Mouse (Mus musculus) hindbrain, embryonic 13.5 days (tissue): ENCODE results near the gene Rabepk. TPM values are rescaled to one million over a fixed set of nuclear protein-coding genes. Genes with fewer than 3 reads are reported as not detected.
"Not testable (repeated sequence)": the region's sequence is repeated elsewhere in the genome, so short reads cannot be mapped to it uniquely, and the experiment has no call there.

Experiments
- ATAC-seq: fragments of 200-750 bp; cut with Nextera tagmentation; 2 replicates; pipeline ENCODE4 v1.8.0; 2017; ENCODE audit warnings: moderate TSS enrichment; ENCODE audit not compliant: low FRiP score
- H3K27ac ChIP-seq: fragments of 300-500 bp; sonication (generic); 2 replicates; pipeline ENCODE4 v1.5.1; 2015; ENCODE audit warnings: inconsistent platforms, mild to moderate bottlenecking, moderate library complexity
- H3K27me3 ChIP-seq: fragments of 300-500 bp; sonication (generic); 2 replicates; pipeline ENCODE4 v1.6.1; 2015; ENCODE audit warnings: mild to moderate bottlenecking, inconsistent platforms
- H3K36me3 ChIP-seq: fragments of 300-500 bp; sonication (generic); 2 replicates; pipeline ENCODE4 v1.6.1; 2015; ENCODE audit warnings: mild to moderate bottlenecking, inconsistent platforms
- H3K4me1 ChIP-seq: fragments of 300-500 bp; sonication (generic); replicated peaks from 2 replicates; pipeline ENCODE4 v1.6.1; 2015; ENCODE audit warnings: inconsistent platforms
- H3K4me2 ChIP-seq: fragments of 300-500 bp; sonication (generic); 2 replicates; pipeline ENCODE4 v1.6.1; 2015; ENCODE audit warnings: inconsistent platforms, mild to moderate bottlenecking, moderate library complexity
- H3K4me3 ChIP-seq: fragments of 300-500 bp; sonication (generic); 2 replicates; pipeline ENCODE4 v1.5.1; 2015; ENCODE audit warnings: mild to moderate bottlenecking, inconsistent platforms
- H3K9ac ChIP-seq: fragments of 300-500 bp; sonication (generic); 2 replicates; pipeline ENCODE4 v1.6.1; 2015; ENCODE audit warnings: mild to moderate bottlenecking, inconsistent platforms
- H3K9me3 ChIP-seq: fragments of 300-500 bp; sonication (generic); 2 replicates; pipeline ENCODE4 v1.6.1; 2016; ENCODE audit warnings: inconsistent platforms
- WGBS: fragments of 180-500 bp; shearing (Covaris S2); methylation state at CpG from one replicate; pipeline ENCODE4 v1.1.7; 2015; 5-methylcytosine and 5-hydroxymethylcytosine counted together
- polyA plus RNA-seq: library from polyadenylated mRNA; unstranded; fragments of >200 nt; fragmentation: Nextera tagmentation; extraction: Ambion mirVana; gene quantifications from 2 replicates; pipeline ENCODE4 v1.2.1, GENCODE M21; 2015

Gene Rabepk
- polyA plus RNA-seq, 1 experiment from 2014 or later, result 28.2 TPM

DNA sequence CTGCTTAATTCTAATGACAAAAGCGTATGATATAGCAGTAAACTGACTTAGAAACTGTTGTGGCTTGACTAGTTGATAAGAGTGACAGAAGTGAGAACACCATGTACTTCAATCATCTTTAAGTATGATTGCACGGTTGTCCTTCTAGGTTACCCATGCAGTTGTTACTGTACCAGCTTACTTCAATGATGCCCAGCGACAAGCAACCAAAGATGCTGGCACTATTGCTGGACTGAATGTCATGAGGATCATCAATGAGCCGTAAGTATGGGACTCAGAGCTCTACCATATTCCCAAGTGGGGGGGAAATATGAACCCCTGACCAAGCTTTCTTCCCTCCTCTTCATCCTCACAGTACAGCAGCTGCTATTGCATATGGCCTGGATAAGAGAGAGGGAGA, 26.0 kb downstream of the Rabepk start:
- Histone ChIP-seq H3K9me3 (no peaks in the 10 kb centered on the region), H3K4me3 (peak overlapping the region; percentile 96), H3K27ac (no peak overlapping the region), H3K36me3 (peaks cover 53% of the 10 kb centered on the region), H3K4me2 (peak overlapping the region; percentile 76), H3K4me1 (peaks cover 67% of the 10 kb centered on the region), H3K9ac (peak overlapping the region; percentile 96; the same call in 1 of the 2 replicates), H3K27me3 (no peaks in the 10 kb centered on the region)
- no peak for ATAC-seq
- 89% methylated on average over 4 of the region's 4 CpGs for WGBS

DNA sequence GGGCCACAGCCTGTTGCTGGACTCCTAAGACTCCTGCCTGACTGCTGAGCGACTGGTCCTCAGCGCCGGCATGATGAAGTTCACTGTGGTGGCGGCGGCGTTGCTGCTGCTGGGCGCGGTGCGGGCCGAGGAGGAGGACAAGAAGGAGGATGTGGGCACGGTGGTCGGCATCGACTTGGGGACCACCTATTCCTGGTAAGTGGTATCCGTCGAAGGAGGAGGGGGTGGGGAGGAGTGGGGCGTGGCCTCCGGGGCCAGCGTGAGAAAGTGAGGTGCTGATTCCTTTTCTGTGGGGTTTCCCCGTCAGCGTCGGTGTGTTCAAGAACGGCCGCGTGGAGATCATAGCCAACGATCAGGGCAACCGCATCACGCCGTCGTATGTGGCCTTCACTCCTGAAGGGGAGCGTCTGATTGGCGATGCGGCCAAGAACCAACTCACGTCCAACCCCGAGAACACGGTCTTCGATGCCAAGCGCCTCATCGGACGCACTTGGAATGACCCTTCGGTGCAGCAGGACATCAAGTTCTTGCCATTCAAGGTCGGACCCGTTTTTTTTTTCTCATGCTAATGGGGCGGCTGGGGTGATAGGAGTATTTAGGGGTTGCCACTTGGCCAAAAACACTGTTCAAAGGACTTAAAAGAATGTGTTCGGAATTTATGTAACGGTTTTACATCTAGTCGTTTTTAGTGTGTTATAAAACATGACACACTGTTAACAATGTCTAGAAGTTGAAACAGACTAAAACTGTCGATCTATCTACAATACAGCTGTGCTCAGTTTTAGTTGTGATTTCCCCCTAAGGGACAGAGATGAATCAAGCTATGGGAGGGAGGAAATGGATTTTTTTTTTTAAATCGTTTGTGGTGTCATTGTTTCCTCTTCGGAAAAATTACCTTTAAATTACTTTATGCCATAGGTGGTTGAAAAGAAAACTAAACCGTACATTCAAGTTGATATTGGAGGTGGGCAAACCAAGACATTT, 27.2 kb downstream of the Rabepk start:
- H3K4me2 ChIP-seq, result peak overlapping the region; percentile 76
- H3K4me3 ChIP-seq, result peak overlapping the region; percentile 96
- ATAC-seq, result no peak; the same call in 1 of the 2 replicates
- peak overlapping the region; percentile 96 for H3K9ac ChIP-seq
- no peaks in the 10 kb centered on the region for H3K9me3 ChIP-seq
- H3K4me1 ChIP-seq, result peaks cover 58% of the 10 kb centered on the region
- H3K27me3 ChIP-seq, result no peaks in the 10 kb centered on the region
- 4% methylated on average over 50 of the region's 50 CpGs for WGBS
- peaks cover 42% of the 10 kb centered on the region for H3K36me3 ChIP-seq
- peak overlapping the region; percentile 94 for H3K27ac ChIP-seq

DNA sequence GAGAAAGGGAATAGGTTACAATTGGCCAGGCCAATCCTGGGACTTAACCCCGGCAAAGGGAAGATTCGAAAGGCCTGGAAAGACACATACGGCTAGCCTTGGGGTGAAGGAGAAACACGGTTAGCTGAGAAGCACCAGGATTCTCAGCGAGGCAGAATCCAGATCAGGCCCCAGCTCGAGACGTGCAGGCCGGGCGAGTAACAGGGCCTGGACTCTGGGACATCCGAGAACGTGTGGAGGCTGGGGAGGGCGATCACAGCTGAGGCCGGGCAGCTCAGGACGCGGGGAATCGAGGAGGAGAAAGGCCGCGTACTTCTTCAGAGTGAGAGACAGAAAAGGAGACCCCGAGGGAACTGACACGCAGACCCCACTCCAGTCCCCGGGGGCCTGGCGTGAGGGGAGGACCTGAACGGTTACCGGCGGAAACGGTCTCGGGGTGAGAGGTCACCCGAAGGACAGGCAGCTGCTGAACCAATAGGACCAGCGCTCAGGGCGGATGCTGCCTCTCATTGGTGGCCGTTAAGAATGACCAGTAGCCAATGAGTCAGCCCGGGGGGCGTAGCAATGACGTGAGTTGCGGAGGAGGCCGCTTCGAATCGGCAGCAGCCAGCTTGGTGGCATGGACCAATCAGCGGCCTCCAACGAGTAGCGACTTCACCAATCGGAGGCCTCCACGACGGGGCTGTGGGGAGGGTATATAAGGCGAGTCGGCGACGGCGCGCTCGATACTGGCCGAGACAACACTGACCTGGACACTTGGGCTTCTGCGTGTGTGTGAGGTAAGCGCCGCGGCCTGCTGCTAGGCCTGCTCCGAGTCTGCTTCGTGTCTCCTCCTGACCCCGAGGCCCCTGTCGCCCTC, 28.1 kb downstream of the Rabepk start, which contains the start of gene Hspa5:
TSS of gene Hspa5 (plus strand) at position 603 of the 859 bp plus-strand sequence.
- under 1% methylated on average over 60 of the region's 60 CpGs for WGBS
- peak; percentile 99 for ATAC-seq
- peak within 1 kb of the TSS; percentile 97 for H3K27ac ChIP-seq
- H3K9ac ChIP-seq, result peak within 1 kb of the TSS; percentile 96
- peaks cover 32% of the 10 kb centered on the region for H3K36me3 ChIP-seq
- H3K4me1 ChIP-seq, result peaks cover 48% of the 10 kb centered on the region
- peak within 1 kb of the TSS; percentile 96 for H3K4me3 ChIP-seq
- H3K27me3 ChIP-seq, result no peaks in the 10 kb centered on the region
- peak within 1 kb of the TSS; percentile 76 for H3K4me2 ChIP-seq
- H3K9me3 ChIP-seq, result no peaks in the 10 kb centered on the region

DNA sequence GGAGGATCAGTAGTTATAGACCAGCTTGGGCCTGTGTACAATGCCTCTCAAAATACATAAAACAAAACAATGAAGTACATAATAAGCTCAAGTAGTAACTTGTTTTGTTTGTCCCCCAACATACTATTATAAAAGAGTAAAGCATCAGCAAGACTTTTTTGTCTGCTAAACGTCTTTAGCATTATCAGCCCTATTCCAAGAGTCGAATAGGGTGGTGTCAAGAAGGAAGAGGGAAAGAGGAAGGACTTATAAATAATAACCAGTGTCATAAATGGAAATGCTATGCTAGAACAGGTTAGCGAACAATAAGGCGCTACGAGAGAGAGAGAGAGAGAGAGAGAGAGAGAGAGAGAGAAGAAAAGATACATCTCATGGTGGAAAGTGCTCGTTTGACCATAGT, 28.8 kb downstream of the Rabepk start:
- H3K27me3 ChIP-seq, result no peaks in the 10 kb centered on the region
- WGBS, result 5% methylated on average over 6 of the region's 6 CpGs
- H3K27ac ChIP-seq, result peak overlapping the region; percentile 97
- H3K9ac ChIP-seq, result peak overlapping the region; percentile 95
- H3K4me1 ChIP-seq, result peaks cover 42% of the 10 kb centered on the region
- no peak for ATAC-seq
- H3K36me3 ChIP-seq, result peaks cover 26% of the 10 kb centered on the region
- H3K4me2 ChIP-seq, result peak overlapping the region; percentile 71
- H3K9me3 ChIP-seq, result no peaks in the 10 kb centered on the region
- peak overlapping the region; percentile 96 for H3K4me3 ChIP-seq

DNA sequence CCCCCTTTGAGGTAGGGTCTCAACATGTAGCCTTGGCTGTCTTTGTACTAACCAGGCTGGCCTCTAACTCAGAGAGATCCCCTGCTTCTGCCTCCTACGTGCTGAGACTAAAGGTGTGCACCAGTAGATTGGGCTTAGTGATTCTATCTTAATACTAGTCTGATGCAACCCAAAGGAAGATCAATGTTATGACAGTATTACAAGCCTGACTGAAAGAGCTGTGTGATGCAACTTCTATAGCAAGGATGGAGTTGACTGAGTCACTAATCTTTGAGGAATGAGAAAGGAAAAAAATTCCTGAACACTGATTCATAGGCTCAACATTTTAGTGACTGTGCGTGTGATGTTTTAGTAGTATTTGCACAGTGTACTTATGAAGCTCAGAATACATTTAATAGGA, 29.7 kb downstream of the Rabepk start:
- Histone ChIP-seq H3K4me2 (peak overlapping the region; percentile 71), H3K27me3 (no peaks in the 10 kb centered on the region), H3K9me3 (no peaks in the 10 kb centered on the region), H3K4me1 (peaks cover 33% of the 10 kb centered on the region), H3K36me3 (peaks cover 18% of the 10 kb centered on the region), H3K4me3 (no peak overlapping the region), H3K9ac (no peak overlapping the region), H3K27ac (peak overlapping the region; percentile 6; the same call in 1 of the 2 replicates)
- WGBS, result 92% methylated on average over 2 of the region's 2 CpGs
- ATAC-seq, result no peak

DNA sequence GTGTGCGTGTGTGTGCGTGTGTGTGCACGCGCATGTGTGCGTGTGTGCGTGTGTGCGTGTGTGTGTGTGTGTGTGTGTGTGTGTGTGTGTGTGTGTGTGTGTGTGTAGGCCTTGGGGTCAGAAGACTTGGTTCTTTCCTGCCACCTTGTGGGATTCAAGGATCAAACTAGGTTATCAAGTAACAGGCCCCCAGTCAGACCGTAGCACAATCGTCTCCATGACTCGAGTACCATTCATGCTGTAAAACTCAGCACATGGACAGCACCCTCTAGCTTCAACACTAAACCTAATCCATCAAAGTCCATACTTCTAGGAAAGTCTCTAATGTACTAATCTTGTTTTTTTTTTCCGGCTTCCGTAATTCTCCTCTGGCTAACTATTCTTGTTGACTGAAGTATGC, 34.9 kb downstream of the Rabepk start:
- no peak overlapping the region for H3K9ac ChIP-seq
- WGBS, result 82% methylated on average over 11 of the region's 12 CpGs
- H3K36me3 ChIP-seq, result no peaks in the 10 kb centered on the region

DNA sequence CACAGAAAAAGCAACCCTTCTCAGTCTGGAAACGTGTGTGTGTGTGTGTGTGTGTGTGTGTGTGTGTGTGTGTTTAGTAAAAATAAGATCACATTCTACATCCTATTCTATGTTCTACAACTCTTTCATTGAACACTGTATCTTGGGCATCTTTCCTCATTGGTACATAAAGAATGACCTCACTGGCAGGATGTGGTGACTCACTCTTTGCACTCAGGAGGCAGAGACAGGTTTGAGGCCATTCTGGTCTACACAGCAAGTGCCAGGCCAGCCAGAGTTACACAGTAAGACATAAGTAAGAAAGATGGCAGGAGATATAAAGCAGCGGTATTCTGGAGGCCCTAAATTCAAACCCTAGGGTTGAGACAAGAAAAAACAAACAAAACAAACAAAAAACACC, 36.8 kb downstream of the Rabepk start:
- no peaks in the 10 kb centered on the region for H3K4me1 ChIP-seq
- H3K4me3 ChIP-seq, result no peak overlapping the region
- no peak overlapping the region for H3K27ac ChIP-seq
- WGBS, result 66% methylated on average over 2 of the region's 2 CpGs
- H3K36me3 ChIP-seq, result no peaks in the 10 kb centered on the region
- no peak for ATAC-seq
- no peak overlapping the region for H3K4me2 ChIP-seq
- no peaks in the 10 kb centered on the region for H3K27me3 ChIP-seq
- H3K9ac ChIP-seq, result no peak overlapping the region
- no peaks in the 10 kb centered on the region for H3K9me3 ChIP-seq

More for the DNA sequence above, 34.9 kb downstream of the Rabepk start:
- ATAC-seq, result no peak
- no peak overlapping the region for H3K27ac ChIP-seq
- H3K4me3 ChIP-seq, result no peak overlapping the region
- H3K27me3 ChIP-seq, result no peaks in the 10 kb centered on the region
- H3K4me1 ChIP-seq, result no peaks in the 10 kb centered on the region
- no peak overlapping the region for H3K4me2 ChIP-seq
- H3K9me3 ChIP-seq, result no peaks in the 10 kb centered on the region

DNA sequence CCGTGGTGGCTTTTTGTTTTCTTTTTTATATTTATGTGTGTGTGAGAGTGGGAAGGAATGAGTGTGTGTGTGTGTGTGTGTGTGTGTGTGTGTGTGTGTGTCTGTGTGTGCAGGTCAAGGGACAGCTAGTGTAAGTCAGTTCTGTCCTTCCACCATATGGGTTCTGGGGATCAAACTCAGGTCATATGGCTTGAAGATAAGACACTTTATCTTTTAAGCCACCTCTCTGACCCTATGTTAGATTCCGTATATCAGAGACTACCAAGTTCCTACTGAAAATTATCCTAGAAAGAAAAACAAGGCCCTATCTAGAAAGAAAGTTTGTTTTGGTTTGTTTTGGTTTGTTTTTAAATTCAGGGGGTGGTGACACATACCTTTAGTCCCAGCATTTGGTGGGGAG, 37.5 kb downstream of the Rabepk start:
- WGBS, result 91% methylated on average over 2 of the region's 2 CpGs

DNA sequence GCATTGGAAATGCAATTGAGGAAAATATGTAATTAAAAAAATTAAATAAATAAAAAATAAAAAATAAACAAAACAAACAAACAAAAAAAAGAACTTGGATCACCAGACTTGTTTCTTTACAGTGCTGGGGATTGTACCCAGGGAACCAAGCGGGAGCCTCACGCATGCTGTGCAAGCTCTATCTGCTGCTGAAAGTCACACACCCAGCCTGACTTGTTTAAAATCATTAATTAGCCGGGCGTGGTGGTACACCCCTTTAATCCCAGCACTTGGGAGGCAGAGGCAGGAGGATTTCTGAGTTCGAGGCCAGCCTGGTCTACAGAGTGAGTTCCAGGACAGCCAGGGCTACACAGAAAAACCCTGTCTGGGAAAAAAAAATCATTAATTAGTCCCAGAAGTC, 38.4 kb downstream of the Rabepk start:
- H3K9me3 ChIP-seq, ATAC-seq: not testable (repeated sequence)

More for the DNA sequence above, 37.5 kb downstream of the Rabepk start:
- no peaks in the 10 kb centered on the region for H3K36me3 ChIP-seq
- no peaks in the 10 kb centered on the region for H3K9me3 ChIP-seq
- no peak overlapping the region for H3K4me3 ChIP-seq
- no peaks in the 10 kb centered on the region for H3K27me3 ChIP-seq
- H3K27ac ChIP-seq, result no peak overlapping the region
- ATAC-seq, result no peak
- no peak overlapping the region for H3K9ac ChIP-seq
- H3K4me2 ChIP-seq, result no peak overlapping the region
- no peaks in the 10 kb centered on the region for H3K4me1 ChIP-seq

DNA sequence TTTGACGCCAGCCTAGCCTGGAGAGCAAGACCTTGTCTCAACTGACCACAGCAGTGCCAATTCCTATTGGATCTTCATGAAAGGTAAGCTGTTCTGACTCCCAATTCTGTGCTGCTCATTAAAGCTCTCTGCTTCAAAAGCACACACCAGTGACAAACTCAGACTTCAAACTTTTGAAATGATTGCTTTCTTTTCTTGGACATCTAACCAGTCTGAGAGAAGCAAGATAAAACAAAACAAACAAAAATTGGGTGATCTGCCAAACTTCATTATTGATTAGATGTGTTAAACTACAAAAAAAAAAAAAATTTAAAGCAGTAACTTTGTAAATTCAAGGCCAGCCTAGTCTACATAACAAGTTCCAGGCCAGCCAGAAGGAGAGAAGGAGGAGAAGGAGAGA, 42.4 kb downstream of the Rabepk start:
- 64% methylated on average over 1 of the region's 1 CpGs for WGBS
- ATAC-seq, result no peak

More for the DNA sequence above, 38.4 kb downstream of the Rabepk start:
- H3K36me3 ChIP-seq, H3K9ac ChIP-seq, H3K27me3 ChIP-seq, H3K27ac ChIP-seq, H3K4me3 ChIP-seq, H3K4me1 ChIP-seq, H3K4me2 ChIP-seq: not testable (repeated sequence)
- 93% methylated on average over 5 of the region's 5 CpGs for WGBS

DNA sequence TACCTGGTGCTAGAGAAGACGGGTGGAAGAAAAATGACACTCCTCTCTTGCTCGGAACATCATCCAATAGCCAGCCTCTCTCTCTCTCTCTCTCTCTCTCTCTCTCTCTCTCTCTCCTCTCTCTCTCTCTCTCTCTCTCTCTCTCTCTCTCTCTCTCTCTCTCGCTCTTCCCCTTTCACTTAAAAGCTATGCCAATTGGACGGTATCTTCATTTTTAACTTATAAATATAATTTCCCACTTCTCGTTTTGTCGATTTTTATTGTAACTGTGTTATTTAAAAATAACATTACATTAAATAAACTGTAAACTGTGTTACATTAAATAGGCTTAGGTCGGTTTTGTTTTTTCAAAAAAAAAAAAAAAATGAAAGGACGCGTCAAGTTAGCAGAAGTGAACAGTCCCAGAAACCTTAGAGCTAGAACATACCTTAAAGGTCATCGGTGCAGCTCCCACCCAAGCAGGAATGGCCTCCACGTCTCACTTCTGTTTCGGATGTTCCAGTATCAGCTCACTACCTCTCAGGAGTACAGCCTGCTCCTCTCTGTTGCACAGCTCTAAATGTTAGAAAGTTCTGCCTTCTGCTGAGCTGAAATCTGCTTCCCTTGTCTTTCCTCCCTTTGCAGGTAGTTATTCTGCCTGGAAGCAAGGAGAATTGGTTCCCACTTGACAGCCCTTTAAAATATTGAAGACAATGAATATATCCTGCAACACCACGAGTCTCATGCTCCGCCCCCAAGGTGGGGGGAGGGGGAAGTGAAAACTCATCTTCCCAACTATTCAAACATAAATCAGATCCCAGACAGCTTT, 45.0 kb downstream of the Rabepk start, which contains the start of gene Gapvd1:
TSS of gene Gapvd1 (minus strand) at position 682 of the 808 bp plus-strand sequence.
- Histone ChIP-seq H3K4me3 (peak within 1 kb of the TSS; percentile 95), H3K9ac (peak within 1 kb of the TSS; percentile 97), H3K9me3 (no peaks in the 10 kb centered on the region), H3K27me3 (no peaks in the 10 kb centered on the region), H3K36me3 (no peaks in the 10 kb centered on the region), H3K27ac (peak within 1 kb of the TSS; percentile 98), H3K4me1 (peaks cover 31% of the 10 kb centered on the region), H3K4me2 (peak within 1 kb of the TSS; percentile 68)
- peak; percentile 60 for ATAC-seq
- WGBS, result 1% methylated on average over 14 of the region's 14 CpGs

More for the DNA sequence above, 42.4 kb downstream of the Rabepk start:
- Histone ChIP-seq H3K9ac (no peak overlapping the region), H3K4me2 (no peak overlapping the region), H3K4me3 (no peak overlapping the region), H3K9me3 (no peaks in the 10 kb centered on the region), H3K27ac (no peak overlapping the region), H3K4me1 (peaks cover 13% of the 10 kb centered on the region), H3K27me3 (no peaks in the 10 kb centered on the region), H3K36me3 (no peaks in the 10 kb centered on the region)
